Mouse (Mus musculus): ENCODE measurements around the gene Cox8c. TPM values are rescaled to one million over a fixed set of nuclear protein-coding genes. Genes with fewer than 3 reads are reported as not detected.

The Cox8c gene
- total RNA-seq (2022) = not detected

- no peak for DNase-seq
Measured at GRCm38 (mm10) chr12:102899091-102899490, at the start of gene Cox8c. Gene Cox8c, plus strand, starts transcription at chr12:102899316.

- DNase-seq = no peak
Measured at GRCm38 (mm10) chr12:102860806-102861205, 38.3 kb upstream of the Cox8c start.

- no peak for DNase-seq
Measured at GRCm38 (mm10) chr12:102869802-102870201, 29.3 kb upstream of the Cox8c start.

GRCm38 (mm10) chr12:102870527-102870926, 28.6 kb upstream of the Cox8c start:
- no peak for DNase-seq

- peak; percentile 33 for DNase-seq
Measured at GRCm38 (mm10) chr12:102877301-102878030, 21.6 kb upstream of the Cox8c start.

- peak; percentile 95 for DNase-seq
Measured at GRCm38 (mm10) chr12:102878031-102878823, 20.9 kb upstream of the Cox8c start, which contains the start of gene Btbd7. Gene Btbd7, minus strand, starts transcription at chr12:102878471.

GRCm38 (mm10) chr12:102878901-102879300, 20.2 kb upstream of the Cox8c start:
- DNase-seq = no peak

- no peak for DNase-seq
Measured at GRCm38 (mm10) chr12:102885735-102886134, 13.4 kb upstream of the Cox8c start.

- peak; percentile 46 for DNase-seq
Measured at GRCm38 (mm10) chr12:102887366-102887765, 11.8 kb upstream of the Cox8c start.

GRCm38 (mm10) chr12:102888568-102888967, 10.5 kb upstream of the Cox8c start:
- DNase-seq = no peak

- DNase-seq = no peak
Measured at GRCm38 (mm10) chr12:102908191-102908590, 9.1 kb downstream of the Cox8c start.

- no peak for DNase-seq
Measured at GRCm38 (mm10) chr12:102916073-102916472, 17.0 kb downstream of the Cox8c start.

GRCm38 (mm10) chr12:102929764-102930163, 30.6 kb downstream of the Cox8c start:
- DNase-seq = no peak

- DNase-seq = no peak
Measured at GRCm38 (mm10) chr12:102930335-102930734, 31.2 kb downstream of the Cox8c start.

- no peak for DNase-seq
Measured at GRCm38 (mm10) chr12:102930789-102931188, 31.7 kb downstream of the Cox8c start.

- DNase-seq = no peak
Measured at GRCm38 (mm10) chr12:102935892-102936291, 36.8 kb downstream of the Cox8c start.

GRCm38 (mm10) chr12:102945571-102945970, 46.5 kb downstream of the Cox8c start:
- no peak for DNase-seq

- DNase-seq = no peak
Measured at GRCm38 (mm10) chr12:102947826-102948225, 48.7 kb downstream of the Cox8c start.

- peak; percentile 68 for DNase-seq
Measured at GRCm38 (mm10) chr12:102948778-102949394, 49.8 kb downstream of the Cox8c start, which contains the start of gene Unc79. Gene Unc79, plus strand, starts transcription at chr12:102948859.

GRCm38 (mm10) chr12:102949395-102950208, 50.5 kb downstream of the Cox8c start:
- peak; percentile 22 for DNase-seq

Measured in adrenal gland, adult 8-10 months (tissue).